Comparison of ENCODE assay signal across 8 mouse cellular contexts in the genomic region with DNA sequence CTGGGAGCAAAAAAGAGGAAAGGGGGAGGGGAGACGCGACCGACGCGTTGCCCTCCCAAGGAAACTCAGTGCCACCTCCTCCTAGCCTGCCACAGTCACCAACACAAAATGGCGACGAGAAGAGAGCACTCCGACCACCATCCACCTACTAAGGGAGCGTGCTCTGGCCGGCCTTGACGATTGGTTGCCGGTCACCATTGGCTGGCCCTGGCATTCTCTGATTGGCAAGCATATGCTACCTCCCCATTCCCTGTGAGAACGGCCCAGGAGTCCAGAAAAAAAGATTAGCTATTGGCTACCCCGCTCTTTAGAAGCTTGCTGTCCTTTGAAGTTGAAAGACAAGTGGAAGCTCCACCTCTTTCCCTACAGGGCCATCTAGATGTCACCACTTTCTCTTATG. TPM values are rescaled to one million over a fixed set of nuclear protein-coding genes. Genes with fewer than 3 reads are reported as not detected.
A peak's percentile ranks its signal among the peaks of the same experiment; 100 is the strongest.
DNase-seq lines count a peak whose midpoint lies in the region; ATAC-seq and TF ChIP-seq lines count a peak whose summit lies in the region.
"Not testable (repeated sequence)": the region's sequence is repeated elsewhere in the genome, so short reads cannot be mapped to it uniquely, and the experiment has no call there.

No protein-coding gene starts in this region.

- not testable (repeated sequence) for H3K27ac ChIP-seq in forebrain, postnatal 0 days (ENCODE audit: low read depth, low read length); hindbrain, embryonic 16.5 days (ENCODE audit: low read depth, low read length); kidney, postnatal 0 days; lung, embryonic 14.5 days (ENCODE audit: low read depth); midbrain, embryonic 13.5 days; stomach, embryonic 15.5 days

- not testable (repeated sequence) for H3K9ac ChIP-seq in forebrain, postnatal 0 days; hindbrain, embryonic 16.5 days (ENCODE audit: low read depth, low read length); kidney, postnatal 0 days (ENCODE audit: low read depth, low read length); lung, embryonic 14.5 days; midbrain, embryonic 13.5 days (replicated peaks); stomach, embryonic 15.5 days

- H3K4me1 ChIP-seq in forebrain, postnatal 0 days (ENCODE audit: insufficient read depth); hindbrain, embryonic 16.5 days (ENCODE audit: control insufficient read depth, insufficient read depth, low read depth, low read length); kidney, postnatal 0 days (replicated peaks; ENCODE audit: insufficient read depth, low read length); lung, embryonic 14.5 days (ENCODE audit: insufficient read depth); midbrain, embryonic 13.5 days (replicated peaks); stomach, embryonic 15.5 days: not testable (repeated sequence)

- H3K4me3 ChIP-seq in forebrain, postnatal 0 days (ENCODE audit: low read depth, low read length); hindbrain, embryonic 16.5 days (ENCODE audit: low read length); kidney, postnatal 0 days (replicated peaks; ENCODE audit: low read depth, low read length); lung, embryonic 14.5 days (ENCODE audit: low read depth, low read length); midbrain, embryonic 13.5 days (replicated peaks); stomach, embryonic 15.5 days (replicated peaks): not testable (repeated sequence)

- H3K4me2 ChIP-seq in forebrain, postnatal 0 days (ENCODE audit: low read depth); hindbrain, embryonic 16.5 days (ENCODE audit: low read length); kidney, postnatal 0 days (ENCODE audit: low read length); lung, embryonic 14.5 days; midbrain, embryonic 13.5 days (replicated peaks); stomach, embryonic 15.5 days: not testable (repeated sequence)

- WGBS in forebrain, postnatal 0 days: 96% methylated on average over 14 of the region's 14 CpGs
- WGBS in hindbrain, embryonic 16.5 days: 94% methylated on average over 14 of the region's 14 CpGs
- WGBS in kidney, postnatal 0 days: 97% methylated on average over 14 of the region's 14 CpGs
- WGBS in lung, embryonic 14.5 days: 93% methylated on average over 14 of the region's 14 CpGs
- WGBS in midbrain, embryonic 13.5 days: 92% methylated on average over 14 of the region's 14 CpGs
- WGBS in stomach, embryonic 15.5 days: 94% methylated on average over 14 of the region's 14 CpGs

- H3K36me3 ChIP-seq in forebrain, postnatal 0 days (ENCODE audit: insufficient read depth); hindbrain, embryonic 16.5 days (ENCODE audit: control insufficient read depth, insufficient read depth, low read length); kidney, postnatal 0 days (ENCODE audit: insufficient read depth, low read length); lung, embryonic 14.5 days (ENCODE audit: insufficient read depth); midbrain, embryonic 13.5 days; stomach, embryonic 15.5 days: not testable (repeated sequence)

- DNase-seq in forebrain, postnatal 0 days; kidney, postnatal 0 days (ENCODE audit: low spot score); lung, embryonic 14.5 days: not testable (repeated sequence)

- peak; percentile 75 for ATAC-seq in CD4-positive, CD25-positive, alpha-beta regulatory T cell, adult 4 months
- peak; percentile 100 for ATAC-seq in erythroblast, adult 5-6 weeks (replicated peaks; ENCODE audit: low FRiP score, poor library complexity, severe bottlenecking)
- ATAC-seq in forebrain, postnatal 0 days: peak; percentile 78
- peak; percentile 80 for ATAC-seq in hindbrain, embryonic 16.5 days
- ATAC-seq in kidney, postnatal 0 days (replicated peaks; ENCODE audit: low FRiP score, low read depth): peak; percentile 61
- peak; percentile 81; the same call in 1 of the 2 replicates for ATAC-seq in lung, embryonic 14.5 days (ENCODE audit: insufficient read depth)
- peak; percentile 70; the same call in 1 of the 2 replicates for ATAC-seq in midbrain, embryonic 13.5 days
- peak; percentile 77; the same call in 1 of the 2 replicates for ATAC-seq in stomach, embryonic 15.5 days (ENCODE audit: insufficient read depth, low FRiP score, low read depth)

- H3K27me3 ChIP-seq in forebrain, postnatal 0 days (ENCODE audit: insufficient read depth, low read length); hindbrain, embryonic 16.5 days (replicated peaks; ENCODE audit: control insufficient read depth, insufficient read depth, low read length); kidney, postnatal 0 days (ENCODE audit: insufficient read depth, low read length); lung, embryonic 14.5 days (ENCODE audit: insufficient read depth, low read length); midbrain, embryonic 13.5 days; stomach, embryonic 15.5 days (replicated peaks): not testable (repeated sequence)

- TF ChIP-seq CTCF in forebrain, postnatal 0 days (IDR thresholded peaks at IDR 0.05; ENCODE audit: low read depth); kidney, postnatal 0 days (IDR thresholded peaks at IDR 0.05; ENCODE audit: low read depth); lung, embryonic 14.5 days (IDR thresholded peaks at IDR 0.05; ENCODE audit: low read depth): not testable (repeated sequence)

- H3K9me3 ChIP-seq in forebrain, postnatal 0 days (ENCODE audit: low read length); hindbrain, embryonic 16.5 days (ENCODE audit: control insufficient read depth, low read length); kidney, postnatal 0 days (replicated peaks; ENCODE audit: low read length); lung, embryonic 14.5 days (ENCODE audit: low read depth, low read length); midbrain, embryonic 13.5 days; stomach, embryonic 15.5 days: not testable (repeated sequence)

RNA-seq across cellular contexts. Expression of gene Pde4b, which starts 38.0 kb away (rescaled TPM):
- 10 to 100 TPM; 68.4 to 84.0 TPM for polyA plus RNA-seq in CD4-positive, CD25-positive, alpha-beta regulatory T cell, adult 4 months (2017; shearing (Covaris generic))
- total RNA-seq in erythroblast, adult 5-6 weeks (2015; ENCODE audit: low replicate concordance): 4.0 and 5.4 TPM in 2 replicates
- 2.3 and 3.5 TPM in 2 replicates for total RNA-seq in erythroblast, adult 5-6 weeks (2017; ENCODE audit: low replicate concordance)
- 62.9 and 76.2 TPM in 2 replicates for total RNA-seq in forebrain, postnatal 0 days (2014; rRNA removed)
- 37.7 and 49.7 TPM in 2 replicates for polyA plus RNA-seq in forebrain, postnatal 0 days (2015; fragmentation: Nextera tagmentation; extraction: Ambion mirVana)
- polyA plus RNA-seq in hindbrain, embryonic 16.5 days (2015; fragmentation: Nextera tagmentation; extraction: Ambion mirVana): 43.4 and 48.3 TPM in 2 replicates
- polyA plus RNA-seq in kidney, postnatal 0 days (2015; fragmentation: Nextera tagmentation; extraction: Ambion mirVana): 11.9 TPM in 2 replicates
- polyA plus RNA-seq in lung, embryonic 14.5 days (2014; fragmentation: Nextera tagmentation; extraction: Ambion mirVana): 25.7 and 28.3 TPM in 2 replicates
- polyA plus RNA-seq in midbrain, embryonic 13.5 days (2015; fragmentation: Nextera tagmentation; extraction: Ambion mirVana): 23.8 and 31.4 TPM in 2 replicates
- 12.1 and 12.5 TPM in 2 replicates for polyA plus RNA-seq in stomach, embryonic 15.5 days (2015; fragmentation: Nextera tagmentation; extraction: Ambion mirVana)
